Mouse (Mus musculus): ENCODE data around the gene Zfp978.
A peak's percentile ranks its signal among the peaks of the same experiment; 100 is the strongest.
"Not testable (repeated sequence)": the region's sequence is repeated elsewhere in the genome, so short reads cannot be mapped to it uniquely, and the experiment has no call there.

Zfp978 gene

GRCm38 (mm10) chr4:147361003-147361402 is at the start of gene Zfp978:
Gene Zfp978 (plus strand): TSS chr4:147361303.
- DNase-seq: not testable (repeated sequence)

DNA sequence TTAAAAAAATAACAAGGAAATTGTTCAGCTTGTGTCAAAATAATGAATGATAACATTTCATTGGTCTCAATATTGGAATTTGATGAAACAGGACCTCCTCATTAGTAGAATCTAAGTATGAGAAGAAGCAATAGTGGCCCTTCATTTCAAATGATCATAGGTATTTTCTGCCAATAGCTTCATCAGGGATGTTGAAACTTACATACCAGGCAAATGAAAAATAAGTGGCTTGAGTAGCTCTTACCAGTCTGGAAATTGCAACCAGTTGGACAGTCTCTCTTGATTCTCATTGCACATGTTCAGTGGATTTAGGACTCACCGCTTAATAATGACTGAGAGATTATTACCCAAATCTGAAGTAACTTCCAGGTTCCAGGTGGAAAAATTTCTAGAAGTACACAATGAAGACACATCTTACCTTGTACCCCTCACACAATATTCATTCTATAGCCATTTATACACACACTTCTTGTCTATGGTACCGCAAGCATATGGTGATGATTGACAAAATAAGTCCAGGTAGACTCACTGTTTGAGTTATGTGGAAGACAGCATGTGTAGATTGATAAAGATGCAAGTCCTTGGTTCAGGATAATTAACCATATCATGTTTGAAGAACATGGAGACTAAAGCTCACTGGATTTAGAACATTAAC is 25.9 kb upstream of the Zfp978 start:
- peak; percentile 55 for DNase-seq

DNA sequence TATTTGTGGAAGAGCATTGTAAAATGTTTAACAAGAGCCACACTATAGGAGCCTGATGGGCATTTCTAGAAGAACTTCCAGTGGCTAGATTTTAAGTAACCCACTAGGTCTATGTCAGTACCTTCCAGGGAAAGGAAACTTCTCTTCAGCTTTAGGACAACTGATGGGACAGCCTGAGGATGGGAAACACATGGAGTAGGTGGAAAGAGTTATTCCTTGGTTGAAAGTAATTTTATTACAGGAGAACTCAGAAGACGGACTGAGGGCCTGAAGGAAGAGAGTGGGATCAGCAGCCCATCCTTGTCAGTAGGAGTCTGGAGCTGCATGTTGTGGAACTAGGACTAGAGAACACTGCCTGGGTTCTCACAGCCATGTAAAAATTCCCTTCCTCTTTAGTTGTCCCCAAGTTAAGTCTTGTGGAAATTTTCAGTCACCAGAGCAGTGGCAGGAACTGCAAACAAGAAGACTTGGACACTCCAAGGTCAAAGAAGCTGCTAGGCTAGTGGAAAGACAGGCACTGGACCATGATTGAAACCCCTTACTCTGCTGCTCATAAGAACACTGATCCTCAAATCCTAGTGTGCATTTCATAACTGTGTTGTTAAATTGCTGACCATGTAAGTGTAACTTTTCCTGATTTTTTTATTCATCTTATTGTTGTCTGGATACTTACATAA is 25.3 kb upstream of the Zfp978 start:
- peak; percentile 93 for DNase-seq

DNA sequence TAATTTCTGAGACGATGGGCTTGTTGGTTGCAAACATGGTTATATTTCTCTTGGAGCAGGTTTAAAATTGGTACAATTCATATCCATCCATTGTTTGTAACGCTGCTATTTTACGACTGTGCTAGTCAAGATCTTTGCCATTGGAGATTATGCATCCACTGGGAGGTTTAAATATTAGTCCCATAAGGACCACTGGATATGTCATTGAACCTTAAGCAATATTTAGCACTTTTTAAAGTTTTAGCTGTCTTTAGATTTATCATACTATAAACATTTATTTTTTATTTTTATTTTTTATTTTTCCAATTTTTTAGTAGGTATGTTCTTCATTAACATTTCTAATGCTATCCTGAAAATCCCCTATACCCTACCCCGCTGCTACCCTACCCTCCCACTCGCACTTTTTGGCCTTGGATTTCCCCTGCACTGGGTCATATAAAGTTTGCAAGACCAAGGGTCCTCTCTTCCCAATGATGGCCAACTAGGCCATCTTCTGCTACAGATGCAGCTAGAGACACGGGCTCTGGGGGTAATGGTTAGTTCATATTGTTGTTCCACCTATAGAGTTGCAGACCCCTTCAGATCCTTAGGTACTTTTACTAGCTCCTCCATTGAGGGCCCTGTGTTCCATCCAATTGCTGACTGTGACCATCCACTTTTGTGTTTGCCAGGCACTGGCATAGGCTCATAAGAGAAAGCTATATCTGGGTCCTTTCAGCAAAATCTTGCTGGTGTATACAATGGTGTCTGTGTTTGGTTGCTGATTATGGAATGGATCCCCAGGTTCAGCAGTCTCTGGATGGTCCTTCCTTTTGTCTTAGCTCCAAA is 24.5 kb upstream of the Zfp978 start:
- peak; percentile 96 for DNase-seq

DNA sequence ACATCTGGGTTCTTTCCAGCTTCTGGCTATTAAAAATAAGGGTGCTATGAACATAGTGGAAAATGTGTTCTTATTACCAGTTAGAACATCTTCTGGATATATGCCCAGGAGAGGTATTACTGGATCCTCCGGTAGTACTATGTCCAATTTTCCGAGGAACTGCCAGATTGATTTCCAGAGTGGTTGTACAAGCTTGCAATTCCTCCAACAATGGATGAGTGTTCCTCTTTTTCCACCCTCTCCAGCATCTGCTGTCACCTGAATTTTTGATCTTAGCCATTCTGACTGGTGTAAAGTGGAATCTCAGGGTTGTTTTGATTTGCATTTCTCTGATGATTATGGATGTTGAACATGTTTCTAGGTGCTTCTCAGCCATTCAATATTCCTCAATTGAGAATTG is 23.6 kb upstream of the Zfp978 start:
- peak; percentile 85 for DNase-seq

GRCm38 (mm10) chr4:147338032-147338610 is 23.0 kb upstream of the Zfp978 start:
- peak; percentile 92 for DNase-seq

GRCm38 (mm10) chr4:147338706-147339105 is 22.4 kb upstream of the Zfp978 start:
- peak; percentile 89 for DNase-seq

- DNase-seq: peak; percentile 95
Observed at GRCm38 (mm10) chr4:147339601-147340219, 21.4 kb upstream of the Zfp978 start.

DNA sequence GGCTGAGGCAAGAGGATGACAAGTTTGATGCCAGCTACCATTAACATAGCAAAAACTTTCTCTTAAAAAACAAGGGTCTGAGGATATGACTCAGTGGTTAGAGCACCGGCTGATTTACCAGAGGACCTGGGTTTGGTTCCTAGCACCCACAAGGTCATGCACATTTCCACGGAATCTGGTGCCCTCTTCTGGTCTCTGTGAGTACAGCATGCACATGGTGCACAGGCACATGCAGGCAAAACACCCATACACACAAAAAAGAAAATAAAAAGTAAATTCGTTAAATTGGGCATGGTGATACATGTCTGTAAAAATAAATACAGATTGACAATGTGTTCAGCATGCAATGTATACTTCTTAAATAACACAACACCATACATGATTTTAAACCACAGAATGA is 20.9 kb upstream of the Zfp978 start:
- DNase-seq: peak; percentile 92

DNA sequence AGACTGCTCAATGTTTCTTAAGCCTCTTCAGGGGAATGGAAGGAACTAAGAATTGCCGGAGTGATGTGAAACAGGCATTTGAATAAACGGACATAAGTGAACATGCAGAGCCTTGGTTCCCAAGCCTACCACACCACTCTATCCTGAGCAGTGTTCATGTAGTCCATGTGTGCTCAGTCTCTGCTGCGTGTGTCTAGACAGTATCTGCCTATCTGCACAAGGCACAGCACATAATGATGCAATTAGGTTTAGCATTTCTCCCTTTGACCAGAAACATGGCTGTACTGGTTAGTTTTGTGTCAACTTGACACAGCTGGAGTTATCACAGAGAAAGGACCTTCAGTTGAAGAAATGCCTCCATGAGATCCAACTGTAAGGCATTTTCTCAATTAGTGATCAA is 20.2 kb upstream of the Zfp978 start:
- peak; percentile 93 for DNase-seq

GRCm38 (mm10) chr4:147343042-147343908 is 17.8 kb upstream of the Zfp978 start:
- DNase-seq: peak; percentile 96

GRCm38 (mm10) chr4:147345061-147345554 is 16.0 kb upstream of the Zfp978 start:
- peak; percentile 91 for DNase-seq

- peak; percentile 88 for DNase-seq
Observed at GRCm38 (mm10) chr4:147346361-147347035, 14.6 kb upstream of the Zfp978 start.

DNA sequence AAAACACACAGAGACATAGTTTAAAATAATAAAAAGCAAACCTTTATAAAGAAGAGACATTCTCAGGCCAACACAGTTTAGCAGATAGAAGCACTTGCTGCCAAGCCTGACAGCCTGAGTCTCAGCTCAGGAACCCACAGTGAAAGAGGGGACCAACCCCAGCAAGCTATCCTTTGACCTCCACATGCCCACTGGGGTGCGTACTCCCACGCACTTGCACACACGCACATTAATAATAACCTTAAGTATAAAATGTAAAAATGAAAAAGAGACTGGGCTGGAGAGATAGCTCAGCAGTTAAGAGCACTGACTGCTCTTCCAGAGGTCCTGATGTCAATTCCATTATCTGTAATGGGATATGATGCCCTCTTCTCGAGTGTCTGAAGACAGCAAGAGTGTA is 13.8 kb upstream of the Zfp978 start:
- peak; percentile 88 for DNase-seq

DNA sequence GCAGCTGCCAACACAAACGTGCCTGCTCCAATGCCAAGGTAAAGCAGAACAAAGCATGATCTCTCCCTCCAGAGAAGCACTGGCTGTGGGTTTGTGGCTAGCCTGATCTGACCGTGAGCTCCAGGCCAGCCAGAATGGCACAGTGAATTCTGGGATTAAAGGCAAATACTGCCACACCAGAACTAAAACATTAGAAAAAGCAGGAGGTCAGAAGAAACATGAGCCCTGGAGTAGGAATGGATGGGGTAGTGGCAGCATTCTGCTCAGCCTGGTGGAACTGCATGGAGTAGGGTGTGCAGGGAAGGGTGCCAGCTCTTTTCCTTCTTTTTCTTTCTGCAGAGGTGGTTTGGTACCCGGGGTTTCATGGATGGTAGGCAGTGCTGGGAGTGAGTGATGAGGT is 13.2 kb upstream of the Zfp978 start:
- peak; percentile 89 for DNase-seq

DNA sequence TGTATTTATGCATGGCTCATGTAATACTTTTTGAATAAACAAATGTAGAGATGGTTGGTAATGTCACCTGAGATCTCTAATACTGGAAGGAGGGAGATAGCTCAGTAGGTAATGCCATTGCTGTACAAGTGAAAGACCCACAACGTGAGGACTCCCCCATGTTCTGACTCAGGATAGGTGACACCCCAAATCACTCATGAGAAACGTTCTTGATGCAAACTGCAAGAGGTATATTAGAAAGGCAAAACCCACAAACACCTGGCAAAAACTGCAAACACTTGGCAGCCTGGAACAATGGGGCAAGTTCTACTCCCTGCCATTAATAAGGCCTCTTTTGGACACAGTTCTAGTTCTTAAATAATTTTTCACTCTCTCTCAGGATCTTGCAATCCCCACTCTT is 12.7 kb upstream of the Zfp978 start:
- DNase-seq: peak; percentile 79

DNA sequence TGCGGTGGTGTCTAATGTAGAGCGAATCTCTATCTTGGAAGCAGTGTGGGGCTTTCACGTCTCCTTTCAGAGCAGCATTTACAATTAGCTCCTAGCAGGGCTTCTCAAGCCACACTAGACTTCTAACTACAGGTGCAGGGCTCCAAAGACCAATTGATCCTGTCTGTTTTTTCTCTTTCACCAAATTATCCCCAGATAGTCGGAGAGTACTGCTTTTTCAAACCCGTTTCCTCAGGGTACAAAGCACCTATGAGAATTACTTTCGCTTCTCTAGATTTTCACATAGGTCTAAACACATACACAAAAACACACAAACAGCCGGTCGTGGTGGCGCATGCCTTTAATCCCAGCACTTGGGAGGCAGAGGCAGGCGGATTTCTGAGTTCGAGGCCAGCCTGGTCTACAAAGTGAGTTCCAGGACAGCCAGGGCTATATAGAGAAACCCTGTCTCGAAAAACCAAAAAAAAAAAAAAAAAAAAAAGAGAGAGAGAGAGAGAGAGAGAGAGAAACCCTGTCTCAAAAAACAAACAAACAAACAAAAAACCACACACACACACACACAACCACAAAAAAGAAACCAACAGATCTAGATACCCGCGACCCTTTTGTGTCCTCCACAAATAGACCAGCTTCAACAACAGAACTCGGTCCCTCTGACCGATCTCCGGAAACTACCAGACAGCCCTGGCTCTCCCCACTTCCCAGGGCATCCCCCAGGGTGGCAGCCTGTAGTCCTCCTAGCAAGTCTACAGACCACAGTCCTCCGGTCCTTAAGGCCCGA is 12.0 kb upstream of the Zfp978 start:
- DNase-seq: peak; percentile 92

GRCm38 (mm10) chr4:147349687-147350415 is 11.3 kb upstream of the Zfp978 start:
- peak; percentile 93 for DNase-seq

DNA sequence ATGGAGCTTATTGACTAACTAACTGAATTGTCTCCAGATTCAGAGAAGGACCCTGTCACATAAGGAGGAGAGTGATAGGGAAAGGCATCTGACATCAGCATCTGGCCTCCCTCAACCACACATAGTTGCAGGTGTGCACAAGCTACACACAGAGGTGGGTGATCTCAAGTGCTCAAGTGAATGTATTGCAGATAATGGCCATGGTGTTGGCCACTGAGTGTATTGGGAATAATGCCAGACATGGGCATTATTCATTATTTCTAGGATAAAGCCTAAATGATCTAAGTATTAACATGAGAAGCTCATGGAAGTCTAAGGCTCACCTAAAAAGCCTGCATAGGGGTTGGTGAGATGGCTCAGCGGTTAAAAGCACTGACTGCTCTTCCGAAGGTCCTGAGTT is 10.6 kb upstream of the Zfp978 start:
- DNase-seq: peak; percentile 92
